Mouse (Mus musculus): ENCODE data around the gene Dnajc1. TPM values are rescaled to one million over a fixed set of nuclear protein-coding genes. Genes with fewer than 3 reads are reported as not detected.

The Dnajc1 gene
- total RNA-seq, 2 experiments from 2014 or later: 19.9 to 47.2 TPM

GRCm38 (mm10) chr2:18205118-18205517 is 187.5 kb downstream of the Dnajc1 start:
- ATAC-seq (replicated peaks; ENCODE audit: poor library complexity): peak; percentile 93

DNA sequence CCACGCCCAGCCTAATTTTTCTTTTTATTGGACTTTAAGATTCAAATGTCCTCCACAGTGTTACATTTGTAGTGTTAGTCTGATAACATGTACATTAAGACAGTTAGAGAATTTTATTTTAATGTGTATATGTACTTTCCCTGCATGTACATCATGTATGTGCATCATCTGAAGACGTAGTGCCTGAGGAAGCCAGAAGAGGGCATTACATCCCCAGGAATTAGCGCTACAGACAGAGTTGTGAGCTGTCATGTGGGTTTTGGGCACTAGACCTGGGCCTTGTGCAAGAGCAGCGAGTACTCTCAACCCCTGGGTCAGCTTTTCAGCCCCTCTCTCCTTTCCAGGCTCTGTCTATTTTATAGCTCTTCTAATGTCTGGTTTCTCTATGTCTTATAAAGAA is 189.7 kb downstream of the Dnajc1 start:
- peak; percentile 27; the same call in 1 of the 2 replicates for ATAC-seq (replicated peaks; ENCODE audit: poor library complexity)

DNA sequence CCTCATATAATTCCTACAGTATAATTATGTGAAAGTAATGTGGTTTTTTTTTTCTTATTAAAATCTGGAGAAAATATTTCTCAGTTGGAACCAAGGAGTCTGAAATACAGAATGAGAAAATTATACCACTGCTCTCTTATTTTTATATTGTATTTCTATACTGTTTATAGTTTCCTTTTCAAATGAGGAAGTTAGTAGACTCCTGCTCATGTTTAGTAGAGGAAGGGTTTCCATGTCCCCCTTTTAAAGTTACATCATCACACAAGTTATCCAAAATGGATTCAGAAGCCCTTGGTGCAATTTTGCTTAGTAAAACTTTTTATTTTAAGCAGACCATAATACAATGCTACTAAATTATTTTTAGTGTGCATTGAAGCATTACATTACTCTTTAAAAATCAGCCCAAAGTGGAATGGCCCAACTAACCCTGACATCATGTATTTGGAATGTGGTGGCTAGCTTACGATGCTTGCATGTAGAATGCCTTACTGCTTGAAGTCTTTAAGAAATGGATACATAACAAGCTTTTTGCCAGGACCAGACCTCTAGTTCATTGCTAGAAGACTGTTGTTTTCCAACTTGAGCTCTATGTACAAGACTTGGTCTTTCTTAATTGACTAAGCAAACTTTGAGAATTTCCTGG is 190.7 kb downstream of the Dnajc1 start:
- ATAC-seq (replicated peaks; ENCODE audit: poor library complexity): peak; percentile 49; the same call in 1 of the 2 replicates

- peak; percentile 76 for ATAC-seq (replicated peaks; ENCODE audit: poor library complexity)
Measured at GRCm38 (mm10) chr2:18195691-18196396, 196.8 kb downstream of the Dnajc1 start.

DNA sequence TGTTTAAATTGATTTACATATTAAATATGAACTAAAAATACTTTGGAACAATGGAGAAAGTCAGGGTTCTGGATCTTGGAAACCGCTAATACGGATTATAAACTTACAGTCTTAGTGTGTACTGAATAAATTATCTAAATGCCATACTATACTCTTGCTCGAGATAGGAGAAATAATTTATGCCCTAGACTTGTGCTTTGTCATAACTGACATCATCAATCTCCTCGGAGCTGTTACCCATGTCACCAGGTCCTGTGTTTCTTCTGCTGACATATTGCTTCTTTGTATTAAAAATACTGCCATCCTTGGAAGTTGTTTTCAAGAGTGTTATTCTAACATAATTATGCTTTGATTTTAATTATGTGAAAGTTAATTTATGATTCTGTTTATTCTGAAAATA is 197.3 kb downstream of the Dnajc1 start:
- ATAC-seq (replicated peaks; ENCODE audit: poor library complexity): 0 out of 2 replicates have a peak, but pooled peaks have one; percentile 34

GRCm38 (mm10) chr2:18188367-18188766 is 204.3 kb downstream of the Dnajc1 start:
- no peak for ATAC-seq (replicated peaks; ENCODE audit: poor library complexity)

DNA sequence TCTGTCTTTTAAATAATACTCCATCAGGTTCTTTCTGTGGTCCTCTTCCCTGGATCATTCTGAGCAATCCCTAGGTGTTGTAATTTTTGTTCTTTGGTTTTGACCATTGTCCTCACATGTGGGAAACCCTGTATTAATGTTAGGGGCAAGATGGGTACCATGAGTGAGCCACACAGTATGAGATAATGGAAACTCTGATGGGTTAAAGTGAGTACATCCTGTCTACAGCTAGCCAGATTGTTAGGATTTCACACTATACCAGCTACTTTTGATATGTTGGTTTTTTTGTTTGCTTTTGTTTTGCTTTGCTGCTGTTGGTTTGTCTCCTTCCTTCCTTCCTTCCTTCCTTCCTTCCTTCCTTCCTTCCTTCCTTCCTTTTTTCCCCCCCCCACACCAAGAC is 209.6 kb downstream of the Dnajc1 start:
- ATAC-seq (replicated peaks; ENCODE audit: poor library complexity): no peak

- no peak for ATAC-seq (replicated peaks; ENCODE audit: poor library complexity)
Measured at GRCm38 (mm10) chr2:18181631-18182030, 211.0 kb downstream of the Dnajc1 start.

- no peak for ATAC-seq (replicated peaks; ENCODE audit: poor library complexity)
Measured at GRCm38 (mm10) chr2:18180323-18180722, 212.3 kb downstream of the Dnajc1 start.

DNA sequence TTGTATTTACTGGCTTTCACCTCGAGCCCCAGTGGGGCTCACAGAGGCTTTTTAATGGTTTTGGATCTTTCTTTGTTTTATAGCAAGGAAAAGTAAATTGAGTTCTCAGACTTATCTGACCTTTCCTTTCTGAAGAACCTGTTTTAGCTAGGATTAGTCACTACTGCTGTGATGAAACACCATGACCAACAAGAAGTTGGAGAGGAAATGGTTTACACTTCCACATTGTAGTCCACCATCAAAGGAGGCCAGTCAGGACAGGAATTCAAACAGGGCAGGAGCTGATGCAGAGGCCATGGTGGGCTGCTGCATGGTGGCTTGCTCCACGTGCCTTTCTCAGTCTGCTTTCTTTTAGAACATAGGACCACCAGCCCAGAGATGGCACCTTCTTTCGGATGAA is 216.4 kb downstream of the Dnajc1 start:
- ATAC-seq (replicated peaks; ENCODE audit: poor library complexity): no peak; the same call in 1 of the 2 replicates

DNA sequence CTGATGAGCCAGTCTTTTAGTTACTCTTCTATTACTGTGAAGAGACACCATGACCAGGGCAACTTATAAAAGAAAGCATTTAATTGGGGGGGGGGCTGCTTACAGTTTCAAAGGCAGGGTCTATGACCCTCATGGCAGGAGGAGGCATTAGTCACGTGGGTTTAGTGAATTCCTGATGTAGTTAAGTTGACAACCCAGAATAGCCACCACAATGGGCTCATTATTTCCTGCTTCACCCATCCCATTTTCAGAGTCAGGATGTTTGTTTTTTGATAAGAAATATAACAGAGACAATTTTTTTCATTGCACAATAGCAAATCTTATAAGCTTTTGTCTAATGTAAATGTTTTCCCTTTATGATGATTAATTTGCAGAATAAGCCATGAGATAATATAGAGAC is 217.4 kb downstream of the Dnajc1 start:
- no peak for ATAC-seq (replicated peaks; ENCODE audit: poor library complexity)

DNA sequence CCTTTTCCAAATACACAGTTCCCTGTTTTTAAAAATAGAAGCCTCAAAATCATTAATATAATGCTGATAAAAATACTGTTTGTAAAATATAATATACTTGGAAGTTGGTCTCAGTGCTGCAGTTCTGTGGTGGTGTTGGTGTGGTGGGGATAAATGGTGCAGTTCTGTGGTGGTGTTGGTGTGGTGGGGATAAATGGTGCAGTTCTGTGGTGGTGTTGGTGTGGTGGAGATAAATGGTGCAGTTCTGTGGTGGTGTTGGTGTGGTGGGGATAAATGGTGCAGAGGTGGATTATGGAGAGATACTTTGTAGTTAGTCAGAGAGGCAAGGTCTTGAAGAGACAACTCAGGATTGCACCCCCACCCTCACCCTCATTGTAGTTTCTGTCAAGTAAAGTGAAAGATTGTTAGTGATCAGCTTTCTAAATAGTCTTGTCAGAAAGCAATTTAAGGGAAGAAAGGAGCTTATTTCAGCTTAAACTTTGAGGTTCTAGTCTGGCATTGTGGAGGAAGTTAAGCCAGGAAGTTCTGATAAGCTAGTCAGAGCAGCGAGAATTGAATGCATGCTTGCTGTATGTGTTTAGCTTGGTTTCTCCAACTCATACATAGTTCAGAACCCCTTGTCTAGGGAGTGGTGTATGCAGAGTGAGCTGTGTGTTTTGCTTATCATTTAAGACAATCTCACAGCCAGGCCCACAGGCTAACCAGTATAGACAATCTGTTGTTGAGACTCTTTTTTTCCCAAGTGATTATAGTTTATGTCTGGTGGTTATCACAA is 223.3 kb downstream of the Dnajc1 start:
- ATAC-seq (replicated peaks; ENCODE audit: poor library complexity): peak; percentile 84

DNA sequence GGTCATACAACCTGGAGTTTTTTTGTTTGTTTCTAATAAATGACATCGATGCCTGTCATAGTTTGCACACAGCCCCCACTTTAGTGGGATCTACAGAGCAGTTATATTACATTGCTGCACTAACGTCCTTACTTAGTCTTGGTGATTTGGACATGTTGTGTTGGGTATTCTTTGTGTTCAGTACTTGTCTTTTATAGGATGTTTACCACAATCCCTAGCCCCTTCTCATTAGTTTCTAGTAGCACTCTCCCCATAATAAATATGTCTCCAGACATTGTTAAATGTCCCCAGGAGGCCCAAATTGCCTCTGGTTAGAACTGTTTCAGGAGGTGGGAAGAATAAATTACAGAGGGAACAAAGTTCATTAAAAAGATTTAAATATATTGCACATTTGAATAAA is 227.1 kb downstream of the Dnajc1 start:
- ATAC-seq (replicated peaks; ENCODE audit: poor library complexity): no peak

GRCm38 (mm10) chr2:18160992-18161391 is 231.6 kb downstream of the Dnajc1 start:
- no peak for ATAC-seq (replicated peaks; ENCODE audit: poor library complexity)

DNA sequence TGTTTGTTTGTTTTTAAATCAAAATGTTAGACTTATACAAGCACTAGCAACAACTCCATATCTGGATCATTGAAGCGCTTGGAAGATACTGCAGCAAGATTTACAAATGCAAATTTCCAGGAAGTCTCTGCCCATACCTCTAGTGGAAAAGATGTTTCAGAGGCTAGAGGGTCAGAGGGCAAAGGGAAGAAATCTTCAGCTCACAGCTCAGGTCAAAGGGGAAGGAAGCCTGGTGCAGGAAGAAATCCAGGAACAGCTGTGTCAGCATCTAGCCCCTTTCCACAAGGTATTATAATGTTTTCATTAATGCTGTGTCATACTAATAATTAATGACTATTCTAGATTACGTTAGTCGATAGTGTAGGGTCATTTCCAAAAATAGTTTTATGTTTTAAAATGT is 233.2 kb downstream of the Dnajc1 start:
- no peak for ATAC-seq (replicated peaks; ENCODE audit: poor library complexity)

- ATAC-seq (replicated peaks; ENCODE audit: poor library complexity): no peak
Measured at GRCm38 (mm10) chr2:18156131-18156530, 236.5 kb downstream of the Dnajc1 start.

Data from megakaryocyte progenitor cell, adult 5-6 weeks (primary cell).